Mouse (Mus musculus) midbrain, embryonic 14.5 days (tissue): ENCODE measurements around the gene Rsg1. TPM values are rescaled to one million over a fixed set of nuclear protein-coding genes. Genes with fewer than 3 reads are reported as not detected.

ENCODE experiments used
- ATAC-seq: fragments of 200-750 bp; cut with Nextera tagmentation; 2 replicates; pipeline ENCODE4 v1.8.0; 2017; ENCODE audit warnings: moderate number of reproducible peaks, moderate library complexity; ENCODE audit not compliant: low FRiP score, low TSS enrichment
- DNase-seq: peaks from one replicate; pipeline ENCODE4 v3.0.0-alpha.2; 2015
- H3K27ac ChIP-seq: fragments of 300-500 bp; sonication (generic); replicated peaks from 2 replicates; pipeline ENCODE4 v1.5.1; 2014; ENCODE audit warnings: mild to moderate bottlenecking, low read depth, low read length, moderate library complexity
- H3K27me3 ChIP-seq: fragments of 300-500 bp; sonication (generic); 2 replicates; pipeline ENCODE4 v1.6.1; 2014; ENCODE audit warnings: low read length, control low read depth, mixed read lengths; ENCODE audit not compliant: control insufficient read depth, insufficient read depth
- H3K36me3 ChIP-seq: fragments of 300-500 bp; sonication (generic); 2 replicates; pipeline ENCODE4 v1.6.1; 2014; ENCODE audit warnings: low read length, control low read depth; ENCODE audit not compliant: control insufficient read depth, insufficient read depth
- H3K4me1 ChIP-seq: fragments of 300-500 bp; sonication (generic); 2 replicates; pipeline ENCODE4 v1.6.1; 2014; ENCODE audit warnings: mild to moderate bottlenecking, antibody characterized with exemption, low read length, control low read depth; ENCODE audit not compliant: control insufficient read depth, insufficient read depth
- H3K4me2 ChIP-seq: fragments of 300-500 bp; sonication (generic); 2 replicates; pipeline ENCODE4 v1.6.1; 2014; ENCODE audit warnings: mild to moderate bottlenecking, low read length, moderate library complexity
- H3K4me3 ChIP-seq: fragments of 300-500 bp; sonication (generic); replicated peaks from 2 replicates; pipeline ENCODE4 v1.5.1; 2014; ENCODE audit warnings: low read depth, low read length
- H3K9ac ChIP-seq: fragments of 300-500 bp; sonication (generic); replicated peaks from 2 replicates; pipeline ENCODE4 v1.6.1; 2014; ENCODE audit warnings: mild to moderate bottlenecking, low read length, moderate library complexity
- H3K9me3 ChIP-seq: fragments of 300-500 bp; sonication (generic); 2 replicates; pipeline ENCODE4 v1.6.1; 2016; ENCODE audit warnings: low read length, control low read depth, mixed read lengths; ENCODE audit not compliant: control insufficient read depth
- WGBS: fragments of 180-500 bp; shearing (Covaris S2); extraction: QIAGEN DNeasy Blood & Tissue Kit; methylation state at CpG from one replicate; pipeline ENCODE4 v1.1.7; 2014; 5-methylcytosine and 5-hydroxymethylcytosine counted together
- polyA plus RNA-seq: library from polyadenylated mRNA; unstranded; fragments of >200 nt; fragmentation: Nextera tagmentation; extraction: Ambion mirVana; gene quantifications from 2 replicates; pipeline ENCODE4 v1.2.1, GENCODE M21; 2014

The Rsg1 gene
- polyA plus RNA-seq, 1 experiment from 2014 or later, result 5.7 TPM

DNA sequence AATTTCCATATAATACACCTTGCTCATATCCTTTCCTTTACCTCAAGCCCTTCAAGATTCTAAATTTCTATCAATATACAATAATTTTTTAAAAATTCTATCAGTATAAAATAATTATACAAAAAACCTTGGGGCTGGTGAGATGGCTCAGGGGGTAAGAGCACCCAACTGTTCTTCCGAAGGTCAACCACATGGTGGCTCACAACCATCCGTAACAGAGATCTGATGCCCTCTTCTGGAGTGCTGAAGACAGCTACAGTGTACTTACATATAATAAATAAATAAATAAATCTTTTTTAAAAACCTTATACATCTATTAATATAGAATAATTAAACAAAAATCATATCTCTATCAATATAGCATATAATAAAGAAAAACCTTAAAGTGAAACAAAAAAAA lies 8.1 kb downstream of the Rsg1 start:
- Histone ChIP-seq H3K4me1 (no peaks in the 10 kb centered on the region), H3K4me2 (no peak overlapping the region), H3K27ac (no peak overlapping the region), H3K9me3 (no peaks in the 10 kb centered on the region), H3K9ac (no peak overlapping the region), H3K27me3 (no peaks in the 10 kb centered on the region), H3K36me3 (no peaks in the 10 kb centered on the region), H3K4me3 (no peak overlapping the region)
- 76% methylated on average over 2 of the region's 2 CpGs for WGBS
- no peak for DNase-seq
- no peak for ATAC-seq

DNA sequence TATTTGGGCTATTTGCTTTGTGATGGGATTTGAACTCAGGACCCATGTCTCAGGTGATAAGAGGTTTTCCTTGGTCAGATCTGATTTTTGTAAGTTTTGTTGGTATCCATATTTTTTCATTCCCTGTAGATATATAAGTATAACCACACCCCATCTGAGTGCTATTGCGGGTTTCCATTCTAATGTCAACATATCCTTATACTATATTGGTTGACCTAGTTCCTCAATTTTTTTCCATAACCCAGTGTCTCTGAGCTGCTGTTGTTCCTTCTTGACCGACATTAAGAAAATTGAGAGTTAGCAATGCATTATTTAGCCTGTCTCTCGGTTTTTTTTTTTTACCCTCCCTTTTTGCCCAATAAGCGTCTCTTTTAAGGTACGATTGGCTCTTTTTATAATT lies 9.0 kb downstream of the Rsg1 start:
- Histone ChIP-seq H3K27ac (no peak overlapping the region), H3K4me1 (no peaks in the 10 kb centered on the region), H3K4me3 (no peak overlapping the region), H3K9ac (no peak overlapping the region), H3K9me3 (no peaks in the 10 kb centered on the region), H3K4me2 (no peak overlapping the region), H3K27me3 (no peaks in the 10 kb centered on the region), H3K36me3 (no peaks in the 10 kb centered on the region)
- 95% methylated on average over 5 of the region's 5 CpGs for WGBS
- ATAC-seq (no peak), DNase-seq (no peak)

DNA sequence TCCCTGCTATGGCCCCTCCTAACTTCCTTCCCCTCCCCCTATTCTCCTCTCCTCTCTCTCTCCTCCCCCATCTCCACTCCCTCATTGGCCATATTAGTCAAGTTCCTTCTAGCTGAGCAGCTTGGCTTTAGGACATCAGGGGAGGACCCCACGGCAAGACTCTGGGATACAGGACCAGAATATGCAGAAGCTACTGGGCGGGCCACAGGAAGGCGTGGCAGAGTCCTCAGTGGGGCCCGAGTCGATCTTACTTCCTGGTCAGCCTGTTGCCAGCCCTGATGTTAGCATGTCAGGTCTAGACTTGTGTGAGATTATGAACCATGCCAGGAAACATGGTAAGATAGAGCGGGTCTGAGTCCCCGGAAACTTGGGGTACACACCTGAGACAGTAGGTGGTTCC lies 14.9 kb downstream of the Rsg1 start:
- no peak overlapping the region for H3K4me2 ChIP-seq
- H3K4me3 ChIP-seq, result no peak overlapping the region
- DNase-seq, result no peak
- H3K9ac ChIP-seq, result no peak overlapping the region
- H3K27ac ChIP-seq, result no peak overlapping the region
- no peaks in the 10 kb centered on the region for H3K4me1 ChIP-seq
- WGBS, result 92% methylated on average over 7 of the region's 7 CpGs
- H3K9me3 ChIP-seq, result no peaks in the 10 kb centered on the region
- ATAC-seq, result no peak
- H3K27me3 ChIP-seq, result no peaks in the 10 kb centered on the region
- no peaks in the 10 kb centered on the region for H3K36me3 ChIP-seq

DNA sequence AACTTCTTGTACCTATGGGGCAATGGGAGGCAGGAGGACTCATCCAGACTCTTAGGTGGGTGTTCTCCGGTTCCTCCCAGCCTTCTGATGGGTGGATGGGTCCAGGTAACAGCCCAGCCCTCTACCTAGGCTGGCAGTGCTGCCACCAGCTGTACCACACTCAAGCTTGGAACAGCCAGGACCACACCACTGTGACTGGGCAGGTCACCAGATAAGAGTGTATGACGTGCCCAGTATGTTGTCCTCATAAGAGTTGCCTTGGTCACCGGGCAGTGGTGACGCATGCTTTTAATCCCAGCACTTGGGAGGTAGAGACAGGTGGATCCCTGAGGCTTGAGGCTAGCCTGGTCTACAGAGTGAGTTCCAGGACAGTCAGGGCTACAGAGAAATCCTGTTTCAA lies 19.4 kb downstream of the Rsg1 start:
- ATAC-seq (no peak), DNase-seq (no peak)
- H3K4me1 ChIP-seq, result no peaks in the 10 kb centered on the region
- no peaks in the 10 kb centered on the region for H3K9me3 ChIP-seq
- no peak overlapping the region for H3K27ac ChIP-seq
- no peak overlapping the region for H3K4me3 ChIP-seq
- 0 out of 2 replicates have a peak, but pooled peaks cover 3% of the 10 kb centered on the region for H3K27me3 ChIP-seq
- H3K36me3 ChIP-seq, result no peaks in the 10 kb centered on the region
- H3K4me2 ChIP-seq, result no peak overlapping the region
- WGBS, result 92% methylated on average over 4 of the region's 4 CpGs
- H3K9ac ChIP-seq, result no peak overlapping the region

DNA sequence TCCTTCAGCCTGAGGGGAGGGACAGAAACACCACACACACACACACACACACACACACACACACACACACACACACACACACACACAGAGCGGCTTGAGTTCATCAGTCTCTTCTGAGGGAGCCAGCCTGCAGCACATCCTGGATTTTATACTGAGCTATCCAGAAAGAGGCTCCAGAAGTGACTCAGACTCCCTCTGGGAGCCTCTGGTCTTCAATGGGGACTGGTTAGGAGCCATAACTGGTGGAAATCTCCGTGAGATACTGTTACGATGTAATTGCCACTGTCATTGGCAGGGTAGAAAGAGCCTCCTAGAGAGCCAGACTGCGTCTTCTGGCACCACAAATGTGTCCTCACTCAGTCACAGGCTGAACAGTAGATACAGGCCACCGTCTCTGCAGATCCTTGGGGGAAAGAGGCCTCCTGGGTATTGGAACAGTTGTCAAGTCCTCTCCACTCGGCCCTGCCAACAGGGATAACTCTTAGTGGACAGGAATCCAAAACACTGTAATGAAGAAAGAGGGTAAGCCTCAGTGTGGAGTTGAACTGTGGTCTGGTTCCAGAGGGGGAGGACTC lies 21.9 kb downstream of the Rsg1 start:
- H3K27ac ChIP-seq, result no peak overlapping the region
- H3K9me3 ChIP-seq, result no peaks in the 10 kb centered on the region
- H3K9ac ChIP-seq, result no peak overlapping the region
- peaks cover 26% of the 10 kb centered on the region for H3K27me3 ChIP-seq
- DNase-seq (no peak), ATAC-seq (no peak)
- 75% methylated on average over 6 of the region's 6 CpGs for WGBS
- H3K36me3 ChIP-seq, result no peaks in the 10 kb centered on the region
- H3K4me3 ChIP-seq, result no peak overlapping the region
- no peak overlapping the region for H3K4me2 ChIP-seq
- peaks cover 6% of the 10 kb centered on the region; the same call in 1 of the 2 replicates for H3K4me1 ChIP-seq

DNA sequence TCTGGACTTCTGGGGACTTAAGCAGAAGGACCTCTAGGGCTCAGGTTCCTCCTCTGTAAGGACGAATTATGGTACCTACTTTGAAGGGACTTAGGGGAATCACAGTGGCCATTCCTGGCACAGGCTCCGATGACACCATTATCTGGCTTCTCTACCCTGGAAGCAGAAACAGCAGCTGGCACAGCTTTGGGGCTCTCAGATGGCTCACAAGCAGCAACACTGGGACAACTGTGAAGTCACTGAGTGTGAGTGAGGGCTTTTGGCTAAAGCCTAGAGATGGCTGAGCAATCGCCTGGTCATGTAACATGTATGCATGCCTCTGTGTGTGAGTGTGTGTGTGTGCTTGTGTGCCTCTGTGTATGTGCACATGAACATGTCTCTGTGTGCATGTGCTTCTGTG lies 23.1 kb downstream of the Rsg1 start:
- Histone ChIP-seq H3K9ac (no peak overlapping the region), H3K36me3 (no peaks in the 10 kb centered on the region), H3K4me3 (no peak overlapping the region), H3K27ac (no peak overlapping the region), H3K4me1 (peaks cover 6% of the 10 kb centered on the region; the same call in 1 of the 2 replicates), H3K4me2 (no peak overlapping the region), H3K9me3 (no peaks in the 10 kb centered on the region), H3K27me3 (peaks cover 39% of the 10 kb centered on the region)
- ATAC-seq, result no peak
- 79% methylated on average over 3 of the region's 3 CpGs for WGBS
- DNase-seq, result no peak

DNA sequence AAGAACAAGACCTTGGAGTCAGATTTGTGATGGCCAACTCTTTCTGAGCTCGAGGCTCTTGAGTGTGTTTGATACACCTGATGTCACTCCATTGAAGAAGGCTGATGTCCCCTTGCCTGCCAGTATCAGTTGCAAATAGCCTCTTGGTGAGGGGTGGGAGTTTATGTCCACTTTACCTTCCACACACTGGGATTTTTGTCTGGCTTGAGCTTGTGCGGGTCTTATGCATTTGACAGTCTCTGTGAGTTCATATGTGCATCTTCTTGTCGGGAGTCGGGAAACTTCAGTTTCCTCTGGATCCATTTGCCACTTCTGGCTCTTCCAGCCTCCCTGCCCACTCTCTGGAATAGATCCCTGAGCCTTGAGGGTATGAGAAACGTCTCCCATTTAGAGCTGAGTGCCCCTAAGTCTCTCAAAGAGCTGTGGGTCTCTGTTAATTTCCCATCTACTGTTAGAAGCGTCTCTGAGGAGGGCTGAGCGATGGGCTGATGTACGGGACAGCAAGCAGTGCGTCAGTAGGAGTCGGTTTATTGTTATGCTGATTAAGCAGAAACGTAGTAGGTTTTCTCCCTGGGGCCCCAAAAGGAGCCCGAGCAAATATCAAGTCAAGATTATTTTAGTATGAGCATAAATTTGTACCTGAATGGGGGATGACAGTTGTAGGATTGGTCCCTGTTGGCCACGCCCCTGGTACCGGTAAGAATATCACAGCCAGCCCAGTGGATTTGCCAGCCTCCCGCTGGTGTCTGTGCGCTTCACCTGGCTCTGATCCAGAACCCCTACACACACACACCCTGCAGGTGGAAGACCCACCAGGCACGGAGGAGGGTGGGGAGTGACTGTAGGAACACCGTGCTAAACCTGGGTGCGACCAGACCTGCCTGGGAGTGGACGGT lies 25.0 kb downstream of the Rsg1 start:
- peak overlapping the region; percentile 17; the same call in 1 of the 2 replicates for H3K9ac ChIP-seq
- H3K36me3 ChIP-seq, result no peaks in the 10 kb centered on the region
- H3K4me1 ChIP-seq, result peaks cover 13% of the 10 kb centered on the region
- peak overlapping the region; percentile 59 for H3K4me2 ChIP-seq
- no peak for ATAC-seq
- peaks cover 44% of the 10 kb centered on the region for H3K27me3 ChIP-seq
- no peak for DNase-seq
- H3K4me3 ChIP-seq, result peak overlapping the region; percentile 28
- no peak overlapping the region for H3K27ac ChIP-seq
- WGBS, result 3% methylated on average over 20 of the region's 20 CpGs
- H3K9me3 ChIP-seq, result no peaks in the 10 kb centered on the region

DNA sequence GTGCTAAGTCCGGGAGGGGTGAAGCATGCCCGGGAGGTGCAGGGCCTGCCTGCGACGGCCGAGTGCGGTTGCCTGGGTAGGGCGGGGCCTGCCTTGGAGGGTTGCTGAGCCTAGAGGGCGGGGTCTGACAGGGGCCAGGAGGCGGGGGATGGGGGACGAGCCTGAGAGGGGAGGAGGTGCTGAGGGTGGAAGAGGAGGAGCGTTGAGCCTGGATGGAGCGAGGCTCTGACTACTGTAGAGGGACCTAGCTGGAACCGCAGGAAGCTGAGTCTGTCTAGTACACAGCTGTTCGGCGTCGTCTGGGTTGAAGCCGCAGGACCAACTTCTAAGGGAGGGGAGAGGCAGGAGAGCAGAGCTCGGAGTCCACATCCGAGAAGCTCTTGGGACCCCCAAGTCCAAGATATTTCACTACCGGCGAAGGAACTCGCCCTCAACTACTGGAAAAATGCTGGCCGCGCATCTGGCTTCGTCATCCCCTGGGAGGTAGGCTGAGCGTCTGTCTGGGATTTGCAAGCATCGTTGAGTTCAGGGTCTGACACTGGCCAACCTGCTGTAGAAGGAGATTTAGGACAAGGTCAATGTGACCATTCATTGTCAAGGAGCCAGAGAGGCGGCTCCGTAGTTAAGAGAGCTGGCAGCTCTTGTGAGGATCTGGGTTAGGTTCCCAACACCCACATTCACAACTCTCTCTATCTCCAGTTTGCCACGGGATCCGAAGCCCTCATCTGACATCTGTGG lies 25.8 kb downstream of the Rsg1 start, which contains the start of gene Arhgef19:
Gene Arhgef19, plus strand, starts transcription at position 112 of the 738 bp plus-strand sequence.
- peaks cover 44% of the 10 kb centered on the region for H3K27me3 ChIP-seq

More for the DNA sequence above, 25.8 kb downstream of the Rsg1 start, which contains the start of gene Arhgef19:
- peak within 1 kb of the TSS; percentile 28 for H3K4me3 ChIP-seq
- H3K4me2 ChIP-seq, result peak within 1 kb of the TSS; percentile 59
- H3K9me3 ChIP-seq, result no peaks in the 10 kb centered on the region
- WGBS, result 2% methylated on average over 31 of the region's 31 CpGs
- H3K4me1 ChIP-seq, result peaks cover 16% of the 10 kb centered on the region
- peak; percentile 80 for DNase-seq
- H3K27ac ChIP-seq, result no peak within 1 kb of the TSS
- H3K36me3 ChIP-seq, result no peaks in the 10 kb centered on the region
- peak within 1 kb of the TSS; percentile 17; the same call in 1 of the 2 replicates for H3K9ac ChIP-seq
- ATAC-seq, result peak; percentile 86
